Mouse (Mus musculus) liver, embryonic 14.5 days (tissue): ENCODE results near the gene Ednra.

ENCODE experiments used
- CTCF ChIP-seq: IDR thresholded peaks from 2 replicates; pipeline ENCODE4 v1.5.1; 2016; ENCODE audit warnings: antibody characterized with exemption, low read depth, control low read depth
- EP300 ChIP-seq: IDR thresholded peaks from 2 replicates; pipeline ENCODE4 v1.6.1; 2016; ENCODE audit warnings: antibody characterized with exemption, low read depth

GRCm38 (mm10) chr8:77694588-77694987, 29.7 kb downstream of the Ednra start:
- TF ChIP-seq CTCF (no peak), EP300 (no peak)
